ENCODE assay signal across 8 mouse cellular contexts in genomic region chr8:70528182-70528797, GRCm38 (mm10). TPM values are rescaled to one million over a fixed set of nuclear protein-coding genes. Genes with fewer than 3 reads are reported as not detected.
DNase-seq lines count a peak whose midpoint lies in the region; ATAC-seq and TF ChIP-seq lines count a peak whose summit lies in the region.

No protein-coding gene starts in this region.

- H3K4me1 ChIP-seq in embryonic facial prominence, embryonic 11.5 days (ENCODE audit: control insufficient read depth, insufficient read depth, low read length), result no peaks in the 10 kb centered on the region; the same call in none of the 2 replicates
- 0 out of 2 replicates have a peak, but pooled peaks cover 12% of the 10 kb centered on the region for H3K4me1 ChIP-seq in intestine, postnatal 0 days (replicated peaks; ENCODE audit: control insufficient read depth, insufficient read depth, low read length)
- peaks cover 41% of the 10 kb centered on the region for H3K4me1 ChIP-seq in neural tube, embryonic 13.5 days (replicated peaks)

- no peaks in the 10 kb centered on the region for H3K27me3 ChIP-seq in embryonic facial prominence, embryonic 11.5 days (ENCODE audit: control insufficient read depth, insufficient read depth, low read length)
- H3K27me3 ChIP-seq in intestine, postnatal 0 days (replicated peaks; ENCODE audit: control insufficient read depth, insufficient read depth, low read length), result no peaks in the 10 kb centered on the region
- H3K27me3 ChIP-seq in neural tube, embryonic 13.5 days, result no peaks in the 10 kb centered on the region

- H3K4me2 ChIP-seq in embryonic facial prominence, embryonic 11.5 days (ENCODE audit: low read depth, low read length), result peak overlapping the region; percentile 79
- H3K4me2 ChIP-seq in intestine, postnatal 0 days (replicated peaks; ENCODE audit: low read depth), result peak overlapping the region; percentile 81
- H3K4me2 ChIP-seq in neural tube, embryonic 13.5 days, result peak overlapping the region; percentile 74

- ATAC-seq in embryonic facial prominence, embryonic 11.5 days (replicated peaks; ENCODE audit: insufficient number of reproducible peaks, low FRiP score, low TSS enrichment, low read depth), result no peak
- no peak for ATAC-seq in intestine, postnatal 0 days
- ATAC-seq in neural tube, embryonic 13.5 days (ENCODE audit: low read depth), result no peak

- H3K9ac ChIP-seq in embryonic facial prominence, embryonic 11.5 days (replicated peaks; ENCODE audit: low read length), result peak overlapping the region; percentile 95
- peak overlapping the region; percentile 94 for H3K9ac ChIP-seq in intestine, postnatal 0 days (ENCODE audit: low read depth, low read length)
- peak overlapping the region; percentile 95 for H3K9ac ChIP-seq in neural tube, embryonic 13.5 days

- no peaks in the 10 kb centered on the region for H3K9me3 ChIP-seq in embryonic facial prominence, embryonic 11.5 days (replicated peaks; ENCODE audit: control insufficient read depth, low read length)
- no peaks in the 10 kb centered on the region for H3K9me3 ChIP-seq in intestine, postnatal 0 days (ENCODE audit: control insufficient read depth)
- no peaks in the 10 kb centered on the region for H3K9me3 ChIP-seq in neural tube, embryonic 13.5 days

- intact Hi-C loops in left cerebral cortex, adult 2 months (cut with DNase I), result no loop called here
- intact Hi-C loops in left cerebral cortex, postnatal 36 days (cut with DNase I), result no loop called here

- TF ChIP-seq CTCF in left cerebral cortex, adult 2 months (IDR thresholded peaks at IDR 0.05), result no peak
- TF ChIP-seq CTCF in intestine, postnatal 0 days (IDR thresholded peaks at IDR 0.05; ENCODE audit: low read depth), result no peak

- DNase-seq in left cerebral cortex, adult 2 months (ENCODE audit: extremely low spot score in 1 of 2, low spot score in 2 of 2), result no peak
- no peak for DNase-seq in left cerebral cortex, postnatal 36 days (ENCODE audit: low spot score in 2 of 2)
- no peak for DNase-seq in embryonic facial prominence, embryonic 11.5 days (ENCODE audit: low spot score)
- DNase-seq in adrenal gland, postnatal 36 days, result no peak
- DNase-seq in frontal cortex, postnatal 10 days (ENCODE audit: low spot score in 2 of 2), result no peak
- DNase-seq in right cerebral cortex, postnatal 25 days, result no peak

- WGBS in embryonic facial prominence, embryonic 11.5 days, result 33% methylated on average over 13 of the region's 13 CpGs
- WGBS in intestine, postnatal 0 days, result 13% methylated on average over 13 of the region's 13 CpGs
- WGBS in neural tube, embryonic 13.5 days, result 38% methylated on average over 13 of the region's 13 CpGs

- H3K27ac ChIP-seq in left cerebral cortex, adult 2 months, result peak overlapping the region; percentile 96
- H3K27ac ChIP-seq in embryonic facial prominence, embryonic 11.5 days (replicated peaks; ENCODE audit: low read depth, low read length), result no peak overlapping the region
- H3K27ac ChIP-seq in intestine, postnatal 0 days (ENCODE audit: low read depth, low read length), result peak overlapping the region; percentile 95
- peak overlapping the region; percentile 91 for H3K27ac ChIP-seq in neural tube, embryonic 13.5 days (replicated peaks)

- H3K36me3 ChIP-seq in embryonic facial prominence, embryonic 11.5 days (replicated peaks; ENCODE audit: control insufficient read depth, insufficient read depth, low read depth, low read length), result peaks cover 12% of the 10 kb centered on the region
- H3K36me3 ChIP-seq in intestine, postnatal 0 days (ENCODE audit: control insufficient read depth, insufficient read depth), result peaks cover 29% of the 10 kb centered on the region
- H3K36me3 ChIP-seq in neural tube, embryonic 13.5 days, result peaks cover 40% of the 10 kb centered on the region

- H3K4me3 ChIP-seq in left cerebral cortex, adult 2 months, result peak overlapping the region; percentile 95
- H3K4me3 ChIP-seq in embryonic facial prominence, embryonic 11.5 days (ENCODE audit: low read depth, low read length), result peak overlapping the region; percentile 88
- peak overlapping the region; percentile 94 for H3K4me3 ChIP-seq in intestine, postnatal 0 days (ENCODE audit: low read depth, low read length)
- H3K4me3 ChIP-seq in neural tube, embryonic 13.5 days, result peak overlapping the region; percentile 81

RNA-seq across cellular contexts. Expression of gene Kxd1, which starts 0.5 kb away (rescaled TPM):
- 10 to 100 TPM; 39.8 to 44.4 TPM for total RNA-seq in left cerebral cortex, adult 2 months (2021)
- 10 to 100 TPM; 45.0 to 49.7 TPM for total RNA-seq in left cerebral cortex, postnatal 36 days (2021)
- 47.4 and 49.9 TPM in 2 replicates for polyA plus RNA-seq in embryonic facial prominence, embryonic 11.5 days (2014; fragmentation: Nextera tagmentation; extraction: Ambion mirVana)
- polyA plus RNA-seq in intestine, postnatal 0 days (2015; fragmentation: Nextera tagmentation; extraction: Ambion mirVana), result 46.4 and 52.1 TPM in 2 replicates
- 46.7 and 46.9 TPM in 2 replicates for polyA plus RNA-seq in neural tube, embryonic 13.5 days (2015; fragmentation: Nextera tagmentation; extraction: Ambion mirVana)
- total RNA-seq in adrenal gland, postnatal 36 days (2021), result 10 to 100 TPM; 63.2 to 89.1 TPM

RNA-seq across cellular contexts. Expression of gene Fkbp8, which starts 0.8 kb away (rescaled TPM):
- 100 to 1,000 TPM; 392 to 410 TPM for total RNA-seq in left cerebral cortex, adult 2 months (2021)
- 100 to 1,000 TPM; 403 to 432 TPM for total RNA-seq in left cerebral cortex, postnatal 36 days (2021)
- polyA plus RNA-seq in embryonic facial prominence, embryonic 11.5 days (2014; fragmentation: Nextera tagmentation; extraction: Ambion mirVana), result 175 and 196 TPM in 2 replicates
- 199 and 203 TPM in 2 replicates for polyA plus RNA-seq in intestine, postnatal 0 days (2015; fragmentation: Nextera tagmentation; extraction: Ambion mirVana)
- 347 and 358 TPM in 2 replicates for polyA plus RNA-seq in neural tube, embryonic 13.5 days (2015; fragmentation: Nextera tagmentation; extraction: Ambion mirVana)
- total RNA-seq in adrenal gland, postnatal 36 days (2021), result 100 to 1,000 TPM; 265 to 329 TPM

RNA-seq across cellular contexts. Expression of gene Ell, which starts 11.0 kb away (rescaled TPM):
- total RNA-seq in left cerebral cortex, adult 2 months (2021), result 10 to 100 TPM; 18.6 to 20.8 TPM
- total RNA-seq in left cerebral cortex, postnatal 36 days (2021), result 10 to 100 TPM; 19.1 to 20.7 TPM
- polyA plus RNA-seq in embryonic facial prominence, embryonic 11.5 days (2014; fragmentation: Nextera tagmentation; extraction: Ambion mirVana), result 15.3 and 16.1 TPM in 2 replicates
- 11.8 and 13.0 TPM in 2 replicates for polyA plus RNA-seq in intestine, postnatal 0 days (2015; fragmentation: Nextera tagmentation; extraction: Ambion mirVana)
- polyA plus RNA-seq in neural tube, embryonic 13.5 days (2015; fragmentation: Nextera tagmentation; extraction: Ambion mirVana), result 15.6 and 16.5 TPM in 2 replicates
- total RNA-seq in adrenal gland, postnatal 36 days (2021), result 10 to 100 TPM; 22.3 to 25.3 TPM

RNA-seq across cellular contexts. Expression of gene Uba52, which starts 17.7 kb away (rescaled TPM):
- total RNA-seq in left cerebral cortex, adult 2 months (2021), result 100 to 1,000 TPM; 788 to 861 TPM
- 100 to 1,000 TPM; 828 to 997 TPM for total RNA-seq in left cerebral cortex, postnatal 36 days (2021)
- polyA plus RNA-seq in embryonic facial prominence, embryonic 11.5 days (2014; fragmentation: Nextera tagmentation; extraction: Ambion mirVana), result 783 and 884 TPM in 2 replicates
- 805 and 863 TPM in 2 replicates for polyA plus RNA-seq in intestine, postnatal 0 days (2015; fragmentation: Nextera tagmentation; extraction: Ambion mirVana)
- polyA plus RNA-seq in neural tube, embryonic 13.5 days (2015; fragmentation: Nextera tagmentation; extraction: Ambion mirVana), result 787 and 800 TPM in 2 replicates
- 1,000 to 10,000 TPM; 1,515 to 1,560 TPM for total RNA-seq in adrenal gland, postnatal 36 days (2021)

RNA-seq across cellular contexts. Expression of gene Rex1bd, which starts 21.7 kb away (rescaled TPM):
- 100 to 1,000 TPM; 108 to 110 TPM for total RNA-seq in left cerebral cortex, adult 2 months (2021)
- total RNA-seq in left cerebral cortex, postnatal 36 days (2021), result 100 to 1,000 TPM; 106 to 108 TPM
- 126 and 140 TPM in 2 replicates for polyA plus RNA-seq in embryonic facial prominence, embryonic 11.5 days (2014; fragmentation: Nextera tagmentation; extraction: Ambion mirVana)
- polyA plus RNA-seq in intestine, postnatal 0 days (2015; fragmentation: Nextera tagmentation; extraction: Ambion mirVana), result 145 and 148 TPM in 2 replicates
- polyA plus RNA-seq in neural tube, embryonic 13.5 days (2015; fragmentation: Nextera tagmentation; extraction: Ambion mirVana), result 143 and 153 TPM in 2 replicates
- total RNA-seq in adrenal gland, postnatal 36 days (2021), result 100 to 1,000 TPM; 144 to 154 TPM
